Mouse (Mus musculus) CH12.LX (cell line): ENCODE measurements at regions not wholly inside any gene's neighbourhood (a gene's known extent, or its start where the extent isn't known, plus 50 kb on each side); places are given as distances from the start of the nearest gene placed in this dataset.

ENCODE experiments used
- BHLHE40 ChIP-seq: IDR thresholded peaks from 2 replicates; pipeline ENCODE4 v1.6.1; 2011; ENCODE audit warnings: mild to moderate bottlenecking, low read depth, low read length, improper control_type of control experiment
- CTCF ChIP-seq, 2 experiments: IDR thresholded peaks in 1 of 2; conservative IDR thresholded peaks in 1 of 2; 2 replicates each; pipeline ENCODE4 v1.5.1; 2011 to 2012; ENCODE audit warnings: low read depth in 2 of 2, low read length in 2 of 2, improper control_type of control experiment in 1 of 2, inconsistent platforms in 1 of 2, mild to moderate bottlenecking in 1 of 2, moderate library complexity in 1 of 2
- ELF1 ChIP-seq: IDR thresholded peaks from 2 replicates; pipeline ENCODE4 v1.6.1; 2014; ENCODE audit warnings: low read depth, mild to moderate bottlenecking, inconsistent platforms, low read length, improper control_type of control experiment
- MAX ChIP-seq: IDR thresholded peaks from 2 replicates; pipeline ENCODE4 v1.6.1; 2011; ENCODE audit warnings: low read length, improper control_type of control experiment
- MEF2A ChIP-seq: IDR thresholded peaks from 2 replicates; pipeline ENCODE4 v1.6.1; 2014; ENCODE audit warnings: low read depth, mild to moderate bottlenecking, inconsistent platforms, low read length, improper control_type of control experiment, borderline replicate concordance
- MYC ChIP-seq: IDR thresholded peaks from 2 replicates; pipeline ENCODE4 v1.6.1; 2011; ENCODE audit warnings: low read depth, mild to moderate bottlenecking, improper control_type of control experiment, low read length
- PAX5 ChIP-seq: IDR thresholded peaks from 2 replicates; pipeline ENCODE4 v1.6.1; 2012; ENCODE audit warnings: low read length, inconsistent platforms, mixed read lengths
- POLR2A ChIP-seq: IDR thresholded peaks from 2 replicates; pipeline ENCODE4 v1.6.1; 2011; ENCODE audit warnings: low read depth, mild to moderate bottlenecking, improper control_type of control experiment, low read length
- RCOR1 ChIP-seq: conservative IDR thresholded peaks from 2 replicates; pipeline ENCODE4 v1.6.1; 2012; ENCODE audit warnings: low read depth, mild to moderate bottlenecking, inconsistent platforms, low read length, improper control_type of control experiment
- TCF12 ChIP-seq: IDR thresholded peaks from 2 replicates; pipeline ENCODE4 v1.6.1; 2014; ENCODE audit warnings: low read depth, mild to moderate bottlenecking, inconsistent platforms, low read length, improper control_type of control experiment

DNA sequence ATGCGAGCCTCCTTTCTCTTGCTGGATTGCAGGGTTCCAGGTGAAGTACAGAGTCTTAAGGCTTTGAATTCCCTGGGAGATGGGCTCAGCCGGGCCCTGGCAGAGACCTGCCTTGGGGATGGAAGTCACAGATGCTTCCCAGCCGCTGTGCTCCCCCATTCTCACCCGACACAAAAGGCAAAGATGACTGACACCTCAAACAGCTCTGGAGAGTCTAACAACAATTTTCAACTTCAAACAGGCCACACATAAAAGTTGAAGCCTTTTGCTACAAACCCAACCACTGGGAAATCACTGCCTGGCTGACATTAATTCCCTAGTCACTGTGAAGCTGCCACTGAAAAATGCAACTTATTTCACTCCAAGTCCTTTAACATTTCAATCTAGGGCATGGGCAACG lies 586.3 kb downstream of the Ebf1 start:
- TF ChIP-seq TCF12 (no peak), CTCF (conservative IDR thresholded peaks at IDR 0.05 in 1 of 2, IDR thresholded peaks at IDR 0.05 in 1 of 2; ENCODE audit: low read depth in 2 of 2, low read length in 2 of 2) (no peak), BHLHE40 (no peak), MEF2A (no peak), PAX5 (no peak), MYC (no peak), ELF1 (no peak), MAX (no peak), POLR2A (no peak), RCOR1 (no peak)
